Mouse (Mus musculus): Measurements from ENCODE around the gene Nrgn. TPM values are rescaled to one million over a fixed set of nuclear protein-coding genes. Genes with fewer than 3 reads are reported as not detected.

Gene Nrgn
- polyA plus RNA-seq, 1 experiment from 2014 or later = 5.1 TPM

GRCm38 (mm10) chr9:37526443-37527395 lies 26.0 kb downstream of the Nrgn start:
- 0 out of 2 replicates have a peak, but pooled peaks cover 6% of the 10 kb centered on the region for H3K9me3 ChIP-seq
- H3K36me3 ChIP-seq = peaks cover 34% of the 10 kb centered on the region
- ATAC-seq (ENCODE audit: insufficient number of reproducible peaks, insufficient read depth, low FRiP score, low TSS enrichment, low read depth) = no peak
- 22% methylated on average over 21 of the region's 21 CpGs for WGBS
- H3K4me1 ChIP-seq (replicated peaks) = peaks cover 31% of the 10 kb centered on the region
- no peak overlapping the region for H3K27ac ChIP-seq
- H3K9ac ChIP-seq (replicated peaks) = no peak overlapping the region
- peak overlapping the region; percentile 34 for H3K4me2 ChIP-seq
- H3K4me3 ChIP-seq (replicated peaks) = no peak overlapping the region
- peaks cover 67% of the 10 kb centered on the region for H3K27me3 ChIP-seq

GRCm38 (mm10) chr9:37525461-37525860 lies 27.2 kb downstream of the Nrgn start:
- no peak for ATAC-seq (ENCODE audit: insufficient number of reproducible peaks, insufficient read depth, low FRiP score, low TSS enrichment, low read depth)
- peaks cover 21% of the 10 kb centered on the region for H3K4me1 ChIP-seq (replicated peaks)
- no peak overlapping the region for H3K4me3 ChIP-seq (replicated peaks)
- peaks cover 54% of the 10 kb centered on the region for H3K27me3 ChIP-seq
- no peak overlapping the region for H3K4me2 ChIP-seq
- H3K27ac ChIP-seq = no peak overlapping the region
- 84% methylated on average over 2 of the region's 2 CpGs for WGBS
- no peak overlapping the region for H3K9ac ChIP-seq (replicated peaks)
- peaks cover 42% of the 10 kb centered on the region for H3K36me3 ChIP-seq
- H3K9me3 ChIP-seq = 0 out of 2 replicates have a peak, but pooled peaks cover 6% of the 10 kb centered on the region

- H3K4me3 ChIP-seq (replicated peaks) = no peak overlapping the region
- no peaks in the 10 kb centered on the region for H3K9me3 ChIP-seq
- H3K27me3 ChIP-seq = no peaks in the 10 kb centered on the region
- WGBS = 88% methylated on average over 2 of the region's 2 CpGs
- no peak overlapping the region for H3K27ac ChIP-seq
- no peak overlapping the region for H3K9ac ChIP-seq (replicated peaks)
- ATAC-seq (ENCODE audit: insufficient number of reproducible peaks, insufficient read depth, low FRiP score, low TSS enrichment, low read depth) = no peak
- H3K36me3 ChIP-seq = peaks cover 53% of the 10 kb centered on the region
- H3K4me1 ChIP-seq (replicated peaks) = peaks cover 4% of the 10 kb centered on the region; the same call in 1 of the 2 replicates
- H3K4me2 ChIP-seq = no peak overlapping the region
Measured at GRCm38 (mm10) chr9:37519995-37520394, 32.7 kb downstream of the Nrgn start.

GRCm38 (mm10) chr9:37518991-37519390 lies 33.7 kb downstream of the Nrgn start:
- H3K4me2 ChIP-seq = no peak overlapping the region
- peaks cover 4% of the 10 kb centered on the region; the same call in 1 of the 2 replicates for H3K4me1 ChIP-seq (replicated peaks)
- WGBS = 88% methylated on average over 8 of the region's 8 CpGs
- peaks cover 45% of the 10 kb centered on the region for H3K36me3 ChIP-seq
- no peak overlapping the region for H3K27ac ChIP-seq
- no peak overlapping the region for H3K4me3 ChIP-seq (replicated peaks)
- H3K27me3 ChIP-seq = no peaks in the 10 kb centered on the region
- no peaks in the 10 kb centered on the region for H3K9me3 ChIP-seq
- no peak overlapping the region for H3K9ac ChIP-seq (replicated peaks)
- ATAC-seq (ENCODE audit: insufficient number of reproducible peaks, insufficient read depth, low FRiP score, low TSS enrichment, low read depth) = no peak

- no peak for ATAC-seq (ENCODE audit: insufficient number of reproducible peaks, insufficient read depth, low FRiP score, low TSS enrichment, low read depth)
- H3K27me3 ChIP-seq = no peaks in the 10 kb centered on the region
- no peak overlapping the region for H3K4me3 ChIP-seq (replicated peaks)
- no peak overlapping the region for H3K4me2 ChIP-seq
- no peak overlapping the region for H3K9ac ChIP-seq (replicated peaks)
- H3K27ac ChIP-seq = no peak overlapping the region
- H3K36me3 ChIP-seq = peaks cover 34% of the 10 kb centered on the region
- no peaks in the 10 kb centered on the region for H3K9me3 ChIP-seq
- peaks cover 4% of the 10 kb centered on the region; the same call in 1 of the 2 replicates for H3K4me1 ChIP-seq (replicated peaks)
- 74% methylated on average over 1 of the region's 1 CpGs for WGBS
Measured at GRCm38 (mm10) chr9:37517467-37517866, 35.2 kb downstream of the Nrgn start.

GRCm38 (mm10) chr9:37514456-37514855 lies 38.2 kb downstream of the Nrgn start:
- H3K4me2 ChIP-seq = no peak overlapping the region
- 91% methylated on average over 3 of the region's 3 CpGs for WGBS
- peaks cover 4% of the 10 kb centered on the region; the same call in 1 of the 2 replicates for H3K4me1 ChIP-seq (replicated peaks)
- no peak overlapping the region for H3K27ac ChIP-seq
- no peak for ATAC-seq (ENCODE audit: insufficient number of reproducible peaks, insufficient read depth, low FRiP score, low TSS enrichment, low read depth)
- no peaks in the 10 kb centered on the region for H3K27me3 ChIP-seq
- no peak overlapping the region for H3K9ac ChIP-seq (replicated peaks)
- peaks cover 10% of the 10 kb centered on the region; the same call in 1 of the 2 replicates for H3K36me3 ChIP-seq
- no peak overlapping the region for H3K4me3 ChIP-seq (replicated peaks)
- no peaks in the 10 kb centered on the region for H3K9me3 ChIP-seq

- no peak overlapping the region for H3K4me3 ChIP-seq (replicated peaks)
- H3K36me3 ChIP-seq = no peaks in the 10 kb centered on the region
- no peak for ATAC-seq (ENCODE audit: insufficient number of reproducible peaks, insufficient read depth, low FRiP score, low TSS enrichment, low read depth)
- H3K9ac ChIP-seq (replicated peaks) = no peak overlapping the region
- H3K9me3 ChIP-seq = no peaks in the 10 kb centered on the region
- no peak overlapping the region for H3K4me2 ChIP-seq
- no peaks in the 10 kb centered on the region for H3K27me3 ChIP-seq
- no peak overlapping the region for H3K27ac ChIP-seq
- WGBS = 95% methylated on average over 2 of the region's 2 CpGs
- peaks cover 4% of the 10 kb centered on the region; the same call in 1 of the 2 replicates for H3K4me1 ChIP-seq (replicated peaks)
Measured at GRCm38 (mm10) chr9:37512097-37512496, 40.6 kb downstream of the Nrgn start.

- H3K36me3 ChIP-seq = no peaks in the 10 kb centered on the region
- no peak overlapping the region for H3K9ac ChIP-seq (replicated peaks)
- H3K4me1 ChIP-seq (replicated peaks) = no peaks in the 10 kb centered on the region
- no peaks in the 10 kb centered on the region for H3K9me3 ChIP-seq
- H3K4me2 ChIP-seq = no peak overlapping the region
- WGBS = 94% methylated on average over 1 of the region's 1 CpGs
- no peak for ATAC-seq (ENCODE audit: insufficient number of reproducible peaks, insufficient read depth, low FRiP score, low TSS enrichment, low read depth)
- no peaks in the 10 kb centered on the region for H3K27me3 ChIP-seq
- H3K27ac ChIP-seq = no peak overlapping the region
- no peak overlapping the region for H3K4me3 ChIP-seq (replicated peaks)
Measured at GRCm38 (mm10) chr9:37506023-37506422, 46.7 kb downstream of the Nrgn start.

- no peak overlapping the region for H3K4me2 ChIP-seq
- H3K4me1 ChIP-seq (replicated peaks) = no peaks in the 10 kb centered on the region
- ATAC-seq (ENCODE audit: insufficient number of reproducible peaks, insufficient read depth, low FRiP score, low TSS enrichment, low read depth) = no peak
- no peaks in the 10 kb centered on the region for H3K27me3 ChIP-seq
- H3K36me3 ChIP-seq = peaks cover 8% of the 10 kb centered on the region; the same call in 1 of the 2 replicates
- H3K27ac ChIP-seq = no peak overlapping the region
- H3K4me3 ChIP-seq (replicated peaks) = no peak overlapping the region
- H3K9me3 ChIP-seq = no peaks in the 10 kb centered on the region
- no peak overlapping the region for H3K9ac ChIP-seq (replicated peaks)
Measured at GRCm38 (mm10) chr9:37504348-37504747, 48.4 kb downstream of the Nrgn start.

GRCm38 (mm10) chr9:37501170-37501569 lies 51.5 kb downstream of the Nrgn start:
- Histone ChIP-seq H3K9ac (replicated peaks) (no peak overlapping the region), H3K4me3 (replicated peaks) (no peak overlapping the region), H3K27ac (no peak overlapping the region), H3K9me3 (no peaks in the 10 kb centered on the region), H3K36me3 (peaks cover 8% of the 10 kb centered on the region; the same call in 1 of the 2 replicates), H3K4me2 (no peak overlapping the region), H3K27me3 (no peaks in the 10 kb centered on the region), H3K4me1 (replicated peaks) (no peaks in the 10 kb centered on the region)
- WGBS = 90% methylated on average over 1 of the region's 1 CpGs
- ATAC-seq (ENCODE audit: insufficient number of reproducible peaks, insufficient read depth, low FRiP score, low TSS enrichment, low read depth) = no peak

GRCm38 (mm10) chr9:37500201-37500600 lies 52.5 kb downstream of the Nrgn start:
- H3K27ac ChIP-seq = no peak overlapping the region
- WGBS = 83% methylated on average over 3 of the region's 3 CpGs
- ATAC-seq (ENCODE audit: insufficient number of reproducible peaks, insufficient read depth, low FRiP score, low TSS enrichment, low read depth) = no peak
- no peak overlapping the region for H3K4me2 ChIP-seq
- H3K36me3 ChIP-seq = peaks cover 8% of the 10 kb centered on the region; the same call in 1 of the 2 replicates
- no peaks in the 10 kb centered on the region for H3K4me1 ChIP-seq (replicated peaks)
- no peaks in the 10 kb centered on the region for H3K27me3 ChIP-seq
- H3K9me3 ChIP-seq = no peaks in the 10 kb centered on the region
- no peak overlapping the region for H3K4me3 ChIP-seq (replicated peaks)
- no peak overlapping the region for H3K9ac ChIP-seq (replicated peaks)

Measured in limb, embryonic 12.5 days (tissue).